Mouse (Mus musculus): ENCODE measurements at regions not wholly inside any gene's neighbourhood (a gene's known extent, or its start where the extent isn't known, plus 50 kb on each side); places are given as distances from the start of the nearest gene placed in this dataset.

DNA sequence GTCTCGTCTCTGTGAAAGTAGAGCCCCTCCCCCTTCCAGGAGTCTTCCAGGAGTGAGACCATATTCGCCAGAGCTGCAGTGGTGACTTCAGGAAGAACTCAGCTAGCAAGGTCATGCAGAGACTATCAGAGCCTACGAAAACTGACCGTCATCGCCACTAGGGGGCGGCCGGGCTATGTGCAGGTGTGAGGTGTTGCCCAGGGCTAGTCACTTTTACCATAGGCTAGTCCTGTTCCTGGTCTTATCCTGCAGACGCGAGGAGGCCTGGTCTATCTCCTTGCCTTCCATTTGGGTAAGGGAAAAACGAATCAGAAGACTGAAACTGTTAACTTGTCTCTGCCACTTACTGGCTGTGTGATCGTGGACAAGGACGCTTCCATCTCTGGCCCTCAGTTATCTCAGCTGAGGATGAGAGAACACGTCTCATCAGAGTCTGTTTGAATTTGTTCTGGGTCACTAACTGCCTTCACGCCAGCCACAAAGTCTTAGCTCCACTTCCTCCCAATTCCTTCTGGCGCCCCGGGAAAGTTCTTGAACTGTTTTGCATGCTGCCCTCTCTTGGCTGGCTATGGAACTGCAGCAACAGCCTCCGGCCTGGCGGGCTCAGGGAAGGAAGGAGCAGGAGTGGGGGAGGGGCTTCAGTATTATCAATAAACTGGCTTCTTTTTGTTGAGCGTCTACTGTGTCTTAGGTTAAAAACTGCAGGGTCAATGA is 53.5 kb upstream of the Runx3 start:
- in situ Hi-C loops (cut with MboI; ENCODE audit: low pct_unique_long_range_greater_than_20kb in 1 of 2, low sequenced_read_pairs in 2 of 2, unreplicated experiment in 1 of 2), result no loop called here

DNA sequence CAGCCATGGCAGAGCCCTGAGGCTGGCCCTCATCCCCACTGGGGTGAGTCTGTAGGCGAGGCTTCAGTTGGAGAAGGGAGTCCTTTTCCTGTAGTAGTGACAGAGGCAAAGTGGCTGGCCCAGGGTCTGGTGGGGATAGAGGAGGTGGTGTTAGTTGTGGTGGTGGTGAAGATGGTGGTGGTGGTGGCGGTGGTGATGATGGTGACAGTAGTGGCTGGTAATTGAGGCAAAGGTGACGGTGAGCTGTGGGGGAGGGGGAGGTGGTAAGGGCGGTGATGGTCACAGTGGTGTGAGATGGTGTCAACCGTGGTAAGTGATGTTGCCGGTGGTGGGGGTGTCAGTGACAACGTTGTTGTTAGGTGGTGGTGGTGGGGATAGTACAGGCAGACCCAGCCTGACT is 52.6 kb upstream of the Runx3 start:
- in situ Hi-C loops (cut with MboI; ENCODE audit: low pct_unique_long_range_greater_than_20kb in 1 of 2, low sequenced_read_pairs in 2 of 2, unreplicated experiment in 1 of 2), result no loop called here

DNA sequence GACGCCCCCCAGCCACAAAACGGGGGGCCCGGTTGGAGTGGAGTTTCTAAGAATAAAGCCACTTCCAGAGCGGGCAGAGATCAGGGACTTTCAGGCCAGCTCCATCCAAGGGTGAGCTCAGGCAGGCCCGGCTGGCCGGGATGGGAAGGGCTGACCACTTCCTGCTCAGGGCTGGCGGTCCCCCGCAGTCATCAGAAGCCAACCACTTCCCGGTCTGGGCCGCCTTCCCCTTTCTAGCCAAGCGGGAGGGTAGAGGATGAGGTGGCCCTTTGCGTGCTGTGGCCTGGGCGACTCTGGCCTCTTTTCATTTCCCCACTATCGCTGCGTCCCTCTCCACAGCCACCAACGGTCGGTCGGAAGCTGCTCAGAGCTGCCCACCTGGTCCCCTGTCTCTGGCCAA is 50.6 kb upstream of the Runx3 start:
- in situ Hi-C loops (cut with MboI; ENCODE audit: low pct_unique_long_range_greater_than_20kb in 1 of 2, low sequenced_read_pairs in 2 of 2, unreplicated experiment in 1 of 2), result no loop called here

Data from mouse embryonic stem cell (cell line).